Mouse (Mus musculus) heart, embryonic 11.5 days (tissue): ENCODE data around the gene Rnase11. TPM values are rescaled to one million over a fixed set of nuclear protein-coding genes. Genes with fewer than 3 reads are reported as not detected.

Experiments
- ATAC-seq: fragments of 200-750 bp; cut with Nextera tagmentation; replicated peaks from 2 replicates; pipeline ENCODE4 v1.8.0; 2017; ENCODE audit warnings: moderate library complexity; ENCODE audit not compliant: insufficient number of reproducible peaks, low FRiP score, low TSS enrichment
- H3K27ac ChIP-seq: fragments of 300-500 bp; sonication (generic); 2 replicates; pipeline ENCODE4 v1.5.1; 2014; ENCODE audit warnings: mild to moderate bottlenecking, low read depth, low read length
- H3K27me3 ChIP-seq: fragments of 300-500 bp; sonication (generic); 2 replicates; pipeline ENCODE4 v1.6.1; 2014; ENCODE audit warnings: mild to moderate bottlenecking, low read length, mixed read lengths; ENCODE audit not compliant: control insufficient read depth, insufficient read depth
- H3K36me3 ChIP-seq: fragments of 300-500 bp; sonication (generic); 2 replicates; pipeline ENCODE4 v1.6.1; 2014; ENCODE audit warnings: mild to moderate bottlenecking, low read length, moderate library complexity, mixed read lengths; ENCODE audit not compliant: control insufficient read depth, insufficient read depth
- H3K4me1 ChIP-seq: fragments of 300-500 bp; sonication (generic); 2 replicates; pipeline ENCODE4 v1.6.1; 2014; ENCODE audit warnings: low read length; ENCODE audit not compliant: control insufficient read depth, insufficient read depth
- H3K4me2 ChIP-seq: fragments of 300-500 bp; sonication (generic); 2 replicates; pipeline ENCODE4 v1.6.1; 2014; ENCODE audit warnings: mild to moderate bottlenecking, moderate library complexity
- H3K4me3 ChIP-seq: fragments of 300-500 bp; sonication (generic); 2 replicates; pipeline ENCODE4 v1.5.1; 2014; ENCODE audit warnings: low read depth, low read length
- H3K9ac ChIP-seq: fragments of 300-500 bp; sonication (generic); 2 replicates; pipeline ENCODE4 v1.6.1; 2014; ENCODE audit warnings: mild to moderate bottlenecking, low read depth, low read length, moderate library complexity
- H3K9me3 ChIP-seq: fragments of 300-500 bp; sonication (generic); replicated peaks from 2 replicates; pipeline ENCODE4 v1.6.1; 2016; ENCODE audit warnings: low read length; ENCODE audit not compliant: control insufficient read depth
- WGBS: fragments of 180-500 bp; shearing (Covaris S2); extraction: QIAGEN DNeasy Blood & Tissue Kit; methylation state at CpG from one replicate; pipeline ENCODE4 v1.1.7; 2014; ENCODE audit not compliant: insufficient replicate concordance; 5-methylcytosine and 5-hydroxymethylcytosine counted together
- polyA plus RNA-seq: library from polyadenylated mRNA; unstranded; fragments of >200 nt; fragmentation: Nextera tagmentation; extraction: Ambion mirVana; gene quantifications from 2 replicates; pipeline ENCODE4 v1.2.1, GENCODE M21; 2014

Gene Rnase11
- polyA plus RNA-seq, 1 experiment from 2014 or later: not detected

GRCm38 (mm10) chr14:51009572-51009971 lies 40.4 kb downstream of the Rnase11 start:
- H3K9me3 ChIP-seq: no peaks in the 10 kb centered on the region
- H3K27ac ChIP-seq: peak overlapping the region; percentile 67; the same call in 1 of the 2 replicates
- H3K9ac ChIP-seq: no peak overlapping the region
- H3K4me2 ChIP-seq: no peak overlapping the region
- no peak for ATAC-seq
- H3K4me3 ChIP-seq: no peak overlapping the region
- H3K36me3 ChIP-seq: no peaks in the 10 kb centered on the region
- 76% methylated on average over 6 of the region's 6 CpGs for WGBS
- H3K27me3 ChIP-seq: no peaks in the 10 kb centered on the region
- 0 out of 2 replicates have a peak, but pooled peaks cover 3% of the 10 kb centered on the region for H3K4me1 ChIP-seq

- WGBS: 68% methylated on average over 4 of the region's 4 CpGs
- no peaks in the 10 kb centered on the region for H3K36me3 ChIP-seq
- no peaks in the 10 kb centered on the region for H3K27me3 ChIP-seq
- H3K4me1 ChIP-seq: 0 out of 2 replicates have a peak, but pooled peaks cover 3% of the 10 kb centered on the region
- no peak overlapping the region for H3K4me2 ChIP-seq
- no peak for ATAC-seq
- no peak overlapping the region for H3K4me3 ChIP-seq
- H3K9me3 ChIP-seq: no peaks in the 10 kb centered on the region
- H3K27ac ChIP-seq: peak overlapping the region; percentile 67
- no peak overlapping the region for H3K9ac ChIP-seq
These were observed 41.2 kb downstream of the Rnase11 start for GRCm38 (mm10) chr14:51008781-51009180.

GRCm38 (mm10) chr14:51007914-51008713 lies 41.8 kb downstream of the Rnase11 start:
- Histone ChIP-seq H3K27ac (peak overlapping the region; percentile 73), H3K27me3 (no peaks in the 10 kb centered on the region), H3K4me3 (no peak overlapping the region), H3K36me3 (no peaks in the 10 kb centered on the region), H3K9ac (no peak overlapping the region), H3K4me1 (0 out of 2 replicates have a peak, but pooled peaks cover 3% of the 10 kb centered on the region), H3K9me3 (no peaks in the 10 kb centered on the region), H3K4me2 (no peak overlapping the region)
- WGBS: 55% methylated on average over 13 of the region's 13 CpGs
- peak; percentile 73 for ATAC-seq

- no peak for ATAC-seq
- 74% methylated on average over 8 of the region's 8 CpGs for WGBS
- H3K9ac ChIP-seq: no peak within 1 kb of the TSS
- H3K4me1 ChIP-seq: 0 out of 2 replicates have a peak, but pooled peaks cover 3% of the 10 kb centered on the region
- no peak within 1 kb of the TSS for H3K4me2 ChIP-seq
- no peak within 1 kb of the TSS for H3K4me3 ChIP-seq
- no peaks in the 10 kb centered on the region for H3K36me3 ChIP-seq
- H3K9me3 ChIP-seq: no peaks in the 10 kb centered on the region
- H3K27me3 ChIP-seq: no peaks in the 10 kb centered on the region
- peak within 1 kb of the TSS; percentile 73 for H3K27ac ChIP-seq
These were observed 42.7 kb downstream of the Rnase11 start, which contains the start of gene Rnase10 for GRCm38 (mm10) chr14:51007152-51007801. TSS of gene Rnase10 (plus strand) at chr14:51007751.

Other genes starting within 250 kb of the Rnase11 start
- not detected in 2 replicates for gene Ccnb1ip1, start 242.4 kb downstream of the Rnase11 start, polyA plus RNA-seq
- gene Parp2, start 242.3 kb downstream of the Rnase11 start, polyA plus RNA-seq: 45.2 and 48.5 TPM in 2 replicates
- 4.4 and 6.5 TPM in 2 replicates for gene Tep1, start 179.6 kb downstream of the Rnase11 start, polyA plus RNA-seq
- gene Klhl33, start 152.7 kb downstream of the Rnase11 start, polyA plus RNA-seq: 0.11 TPM in 1 of 2 replicates, not detected in the other
- gene Osgep, start 125.3 kb downstream of the Rnase11 start, polyA plus RNA-seq: 124 and 136 TPM in 2 replicates
- 177 and 188 TPM in 2 replicates for gene Apex1, start 125.2 kb downstream of the Rnase11 start, polyA plus RNA-seq
- 30.3 and 33.6 TPM in 2 replicates for gene Pip4p1, start 119.3 kb downstream of the Rnase11 start, polyA plus RNA-seq
- 46.6 and 49.6 TPM in 2 replicates for gene Pnp, start 119.1 kb downstream of the Rnase11 start, polyA plus RNA-seq
- gene Gm49342, start 105.6 kb downstream of the Rnase11 start, polyA plus RNA-seq: not detected in 2 replicates
- gene Pnp2, start 94.2 kb downstream of the Rnase11 start, polyA plus RNA-seq: 0.47 and 0.61 TPM in 2 replicates
- 0.23 and 0.24 TPM in 2 replicates for gene Rnase10, start 42.4 kb downstream of the Rnase11 start, polyA plus RNA-seq
- not detected in 2 replicates for gene Rnase9, start 8.3 kb downstream of the Rnase11 start, polyA plus RNA-seq
- gene Rnase12, start 7.5 kb upstream of the Rnase11 start, polyA plus RNA-seq: 0.46 TPM in 1 of 2 replicates, not detected in the other
- gene Olfr750, start 24.3 kb upstream of the Rnase11 start, polyA plus RNA-seq: not detected in 2 replicates
- gene Rnase4, start 40.9 kb upstream of the Rnase11 start, polyA plus RNA-seq: 11.5 and 12.6 TPM in 2 replicates
- gene Ang, start 41.0 kb upstream of the Rnase11 start, polyA plus RNA-seq: 2.1 and 2.8 TPM in 2 replicates
- gene Eddm3b, start 64.3 kb upstream of the Rnase11 start, polyA plus RNA-seq: not detected in 2 replicates
- gene Rnase6, start 73.7 kb upstream of the Rnase11 start, polyA plus RNA-seq: not detected in 2 replicates
- gene Rnase1, start 96.6 kb upstream of the Rnase11 start, polyA plus RNA-seq: not detected in 2 replicates
- gene Rnase2b, start 112.1 kb upstream of the Rnase11 start, polyA plus RNA-seq: not detected in 2 replicates
- gene Ang2, start 149.0 kb upstream of the Rnase11 start, polyA plus RNA-seq: not detected in 2 replicates
- not detected in 2 replicates for gene Ear14, start 153.2 kb upstream of the Rnase11 start, polyA plus RNA-seq
- not detected in 2 replicates for gene Rnase2a, start 205.9 kb upstream of the Rnase11 start, polyA plus RNA-seq